Mouse (Mus musculus) heart, embryonic 14.5 days (tissue): ENCODE data around the gene Patj. TPM values are rescaled to one million over a fixed set of nuclear protein-coding genes. Genes with fewer than 3 reads are reported as not detected.
A peak's percentile ranks its signal among the peaks of the same experiment; 100 is the strongest.

ENCODE experiments used
- ATAC-seq: fragments of 200-750 bp; cut with Nextera tagmentation; 2 replicates; pipeline ENCODE4 v1.8.0; 2017; ENCODE audit warnings: low read depth, moderate TSS enrichment; ENCODE audit not compliant: insufficient number of reproducible peaks, insufficient read depth, low FRiP score
- H3K27ac ChIP-seq, 2 experiments: fragments of 200-500 bp in 1 of 2; fragments of 300-500 bp in 1 of 2; sonication (generic) in 1 of 2; replicated peaks in 1 of 2; 2 replicates each; pipeline ENCODE4 v1.5.1; 2012 to 2014; ENCODE audit warnings: low read depth in 2 of 2, low read length in 2 of 2, control low read depth in 1 of 2, mild to moderate bottlenecking in 1 of 2, mixed read lengths in 1 of 2; ENCODE audit not compliant: control insufficient read depth in 1 of 2, insufficient read depth in 1 of 2
- H3K27me3 ChIP-seq: fragments of 300-500 bp; sonication (generic); 2 replicates; pipeline ENCODE4 v1.6.1; 2014; ENCODE audit warnings: mild to moderate bottlenecking, low read length, control low read depth; ENCODE audit not compliant: control insufficient read depth, insufficient read depth
- H3K36me3 ChIP-seq: fragments of 300-500 bp; sonication (generic); 2 replicates; pipeline ENCODE4 v1.6.1; 2014; ENCODE audit warnings: mild to moderate bottlenecking, control low read depth, low read length, mixed read lengths; ENCODE audit not compliant: control insufficient read depth, insufficient read depth
- H3K4me1 ChIP-seq, 2 experiments: fragments of 200-500 bp in 1 of 2; fragments of 300-500 bp in 1 of 2; sonication (generic) in 1 of 2; 2 replicates each; pipeline ENCODE4 v1.6.1; 2012 to 2014; ENCODE audit warnings: low read length in 2 of 2, control low read depth in 1 of 2, mixed read lengths in 1 of 2; ENCODE audit not compliant: control insufficient read depth in 2 of 2, insufficient read depth in 2 of 2
- H3K4me2 ChIP-seq: fragments of 300-500 bp; sonication (generic); 2 replicates; pipeline ENCODE4 v1.6.1; 2014; ENCODE audit warnings: mild to moderate bottlenecking, low read length
- H3K4me3 ChIP-seq, 2 experiments: fragments of 200-500 bp in 1 of 2; fragments of 300-500 bp in 1 of 2; sonication (generic) in 1 of 2; 2 replicates each; pipeline ENCODE4 v1.5.1; 2012 to 2014; ENCODE audit warnings: low read length in 2 of 2, mild to moderate bottlenecking in 2 of 2, control low read depth in 1 of 2, low read depth in 1 of 2, moderate library complexity in 1 of 2; ENCODE audit not compliant: control insufficient read depth in 1 of 2, insufficient read depth in 1 of 2
- H3K9ac ChIP-seq: fragments of 300-500 bp; sonication (generic); 2 replicates; pipeline ENCODE4 v1.6.1; 2014; ENCODE audit warnings: mild to moderate bottlenecking, low read length
- H3K9me3 ChIP-seq: fragments of 300-500 bp; sonication (generic); 2 replicates; pipeline ENCODE4 v1.6.1; 2016; ENCODE audit warnings: low read length, control low read depth; ENCODE audit not compliant: control insufficient read depth
- whole genome bisulfite sequencing: fragments of 180-500 bp; shearing (Covaris S2); extraction: QIAGEN DNeasy Blood & Tissue Kit; methylation state at CpG from one replicate; pipeline ENCODE4 v1.1.7; 2014; 5-methylcytosine and 5-hydroxymethylcytosine counted together
- polyA plus RNA-seq: library from polyadenylated mRNA; unstranded; fragments of >200 nt; fragmentation: Nextera tagmentation; extraction: Ambion mirVana; gene quantifications from 2 replicates; pipeline ENCODE4 v1.2.1, GENCODE M21; 2014

Patj gene
- polyA plus RNA-seq, 1 experiment from 2014 or later = 11.2 TPM

- Histone ChIP-seq H3K9ac (no peak overlapping the region), H3K36me3 (0 out of 2 replicates have a peak, but pooled peaks cover 7% of the 10 kb centered on the region), H3K4me3 (no peak overlapping the region), H3K4me1 (peaks cover 0 to 4% of the 10 kb centered on the region in 2 experiments; a peak in 3 of 4 replicates), H3K27me3 (no peaks in the 10 kb centered on the region), H3K27ac (no peak overlapping the region), H3K9me3 (no peaks in the 10 kb centered on the region), H3K4me2 (no peak overlapping the region)
- ATAC-seq = no peak
- WGBS = 77% methylated on average over 10 of the region's 10 CpGs
Observed at GRCm38 (mm10) chr4:98435641-98436457, 40.3 kb downstream of the Patj start.

GRCm38 (mm10) chr4:98436664-98437363 lies 41.2 kb downstream of the Patj start:
- WGBS = 68% methylated on average over 12 of the region's 12 CpGs
- Histone ChIP-seq H3K9me3 (no peaks in the 10 kb centered on the region), H3K4me1 (peaks cover 0 to 4% of the 10 kb centered on the region in 2 experiments; a peak in 2 of 4 replicates), H3K9ac (peak overlapping the region; percentile 25; the same call in 1 of the 2 replicates), H3K27ac (no peak overlapping the region), H3K27me3 (no peaks in the 10 kb centered on the region), H3K36me3 (peaks cover 10% of the 10 kb centered on the region; the same call in 1 of the 2 replicates), H3K4me2 (peak overlapping the region; percentile 34), H3K4me3 (peak overlapping the region in 1 of 2 experiments; percentile 13; a peak in 1 of 4 replicates)
- no peak for ATAC-seq

GRCm38 (mm10) chr4:98439261-98440005 lies 43.8 kb downstream of the Patj start:
- Histone ChIP-seq H3K27me3 (no peaks in the 10 kb centered on the region), H3K4me3 (no peak overlapping the region)
- WGBS = 84% methylated on average over 8 of the region's 8 CpGs

GRCm38 (mm10) chr4:98441248-98441647 lies 45.7 kb downstream of the Patj start:
- H3K27me3 ChIP-seq = no peaks in the 10 kb centered on the region
- H3K27ac ChIP-seq = no peak overlapping the region
- H3K9me3 ChIP-seq = no peaks in the 10 kb centered on the region

More at GRCm38 (mm10) chr4:98439261-98440005, 43.8 kb downstream of the Patj start:
- Histone ChIP-seq H3K9ac (no peak overlapping the region), H3K4me1 (peaks cover 0 to 4% of the 10 kb centered on the region in 2 experiments; a peak in 2 of 4 replicates), H3K9me3 (no peaks in the 10 kb centered on the region), H3K4me2 (no peak overlapping the region), H3K27ac (no peak overlapping the region), H3K36me3 (peaks cover 5% of the 10 kb centered on the region; the same call in 1 of the 2 replicates)
- no peak for ATAC-seq

GRCm38 (mm10) chr4:98444437-98445139 lies 49.0 kb downstream of the Patj start:
- H3K27me3 ChIP-seq = no peaks in the 10 kb centered on the region
- WGBS = 86% methylated on average over 10 of the region's 10 CpGs
- no peak overlapping the region for H3K4me2 ChIP-seq
- no peak overlapping the region for H3K27ac ChIP-seq
- peaks cover 5% of the 10 kb centered on the region; the same call in 1 of the 2 replicates for H3K36me3 ChIP-seq
- H3K9me3 ChIP-seq = no peaks in the 10 kb centered on the region
- no peak overlapping the region for H3K9ac ChIP-seq
- H3K4me1 ChIP-seq = peaks cover 0 to under 1% of the 10 kb centered on the region in 2 experiments; a peak in 1 of 4 replicates
- ATAC-seq = no peak
- H3K4me3 ChIP-seq = no peak overlapping the region

More at GRCm38 (mm10) chr4:98441248-98441647, 45.7 kb downstream of the Patj start:
- 82% methylated on average over 3 of the region's 3 CpGs for WGBS
- H3K9ac ChIP-seq = no peak overlapping the region
- H3K4me1 ChIP-seq = peaks cover 0 to under 1% of the 10 kb centered on the region in 2 experiments; a peak in 1 of 4 replicates
- no peak overlapping the region for H3K4me3 ChIP-seq
- H3K4me2 ChIP-seq = no peak overlapping the region
- no peak for ATAC-seq
- peaks cover 5% of the 10 kb centered on the region; the same call in 1 of the 2 replicates for H3K36me3 ChIP-seq

GRCm38 (mm10) chr4:98449564-98450263 lies 54.1 kb downstream of the Patj start:
- Histone ChIP-seq H3K4me1 (peaks cover 6 to 11% of the 10 kb centered on the region in 2 experiments; a peak in 3 of 4 replicates), H3K36me3 (no peaks in the 10 kb centered on the region), H3K27ac (peak overlapping the region in 1 of 2 experiments; percentile 28; a peak in 1 of 4 replicates), H3K4me3 (no peak overlapping the region), H3K9me3 (no peaks in the 10 kb centered on the region), H3K27me3 (no peaks in the 10 kb centered on the region), H3K9ac (no peak overlapping the region), H3K4me2 (no peak overlapping the region)
- ATAC-seq = no peak
- 71% methylated on average over 4 of the region's 4 CpGs for WGBS
